Mouse (Mus musculus) thymus, adult 2 months (tissue): Measurements from ENCODE around the gene Il1rn.

Experiments
- CTCF ChIP-seq: fragments of 200-500 bp; IDR thresholded peaks from 2 replicates; pipeline ENCODE4 v1.5.1; 2012; ENCODE audit warnings: mild to moderate bottlenecking, control low read depth, low read length, moderate library complexity, borderline replicate concordance; ENCODE audit not compliant: control insufficient read depth, poor library complexity, insufficient read depth; ENCODE audit errors: extremely low read depth
- POLR2A ChIP-seq: fragments of 200-500 bp; IDR thresholded peaks from 2 replicates; pipeline ENCODE4 v1.6.1; 2012; ENCODE audit warnings: mild to moderate bottlenecking, low read length, control low read depth, moderate library complexity; ENCODE audit not compliant: control insufficient read depth, poor library complexity, insufficient read depth; ENCODE audit errors: extremely low read depth

- no peak for TF ChIP-seq POLR2A
- TF ChIP-seq CTCF: no peak
Measured at GRCm38 (mm10) chr2:24383636-24384035, 47.0 kb downstream of the Il1rn start.
